Mouse (Mus musculus): ENCODE measurements around the gene Zfp865. TPM values are rescaled to one million over a fixed set of nuclear protein-coding genes. Genes with fewer than 3 reads are reported as not detected.
A peak's percentile ranks its signal among the peaks of the same experiment; 100 is the strongest.
"Not testable (repeated sequence)": the region's sequence is repeated elsewhere in the genome, so short reads cannot be mapped to it uniquely, and the experiment has no call there.

Zfp865 gene
- polyA plus RNA-seq, 1 experiment from 2014 or later: 9.0 TPM

GRCm38 (mm10) chr7:4996003-4996895 lies 23.9 kb upstream of the Zfp865 start, which contains the start of gene Zfp579:
Gene Zfp579 (minus strand): TSS chr7:4996158.
- Histone ChIP-seq H3K36me3 (peaks cover 34% of the 10 kb centered on the region), H3K9me3 (peaks cover 22% of the 10 kb centered on the region; the same call in 1 of the 2 replicates)
- 4% methylated on average over 22 of the region's 26 CpGs for WGBS

GRCm38 (mm10) chr7:4996934-4997333 lies 23.2 kb upstream of the Zfp865 start:
- Histone ChIP-seq H3K4me3 (peak overlapping the region; percentile 89), H3K4me1 (replicated peaks) (peaks cover 35% of the 10 kb centered on the region), H3K27me3 (ENCODE audit: insufficient read depth, poor library complexity, severe bottlenecking) (peaks cover 32% of the 10 kb centered on the region), H3K9me3 (peaks cover 20% of the 10 kb centered on the region; the same call in 1 of the 2 replicates), H3K27ac (0 out of 2 replicates have a peak overlapping the region, but pooled peaks have one; percentile 92), H3K36me3 (peaks cover 27% of the 10 kb centered on the region)
- DNase-seq (ENCODE audit: low spot score): no peak
- 70% methylated on average over 8 of the region's 8 CpGs for WGBS

More at GRCm38 (mm10) chr7:4996003-4996895, 23.9 kb upstream of the Zfp865 start, which contains the start of gene Zfp579:
- Histone ChIP-seq H3K27ac (peak within 1 kb of the TSS; percentile 92), H3K27me3 (ENCODE audit: insufficient read depth, poor library complexity, severe bottlenecking) (peaks cover 32% of the 10 kb centered on the region), H3K4me1 (replicated peaks) (peaks cover 35% of the 10 kb centered on the region), H3K4me3 (peak within 1 kb of the TSS; percentile 89)
- DNase-seq (ENCODE audit: low spot score): peak; percentile 95

- 79% methylated on average over 2 of the region's 2 CpGs for WGBS
- Histone ChIP-seq H3K36me3 (no peaks in the 10 kb centered on the region), H3K9me3 (peaks cover 13% of the 10 kb centered on the region; the same call in 1 of the 2 replicates), H3K4me3 (no peak overlapping the region), H3K4me1 (replicated peaks) (peaks cover 18% of the 10 kb centered on the region), H3K27me3 (ENCODE audit: insufficient read depth, poor library complexity, severe bottlenecking) (peaks cover 5% of the 10 kb centered on the region), H3K27ac (no peak overlapping the region)
- no peak for DNase-seq (ENCODE audit: low spot score)
Measured at GRCm38 (mm10) chr7:4999876-5000275, 20.3 kb upstream of the Zfp865 start.

- H3K27ac ChIP-seq; H3K27me3 ChIP-seq (ENCODE audit: insufficient read depth, poor library complexity, severe bottlenecking); H3K4me1 ChIP-seq (replicated peaks); DNase-seq (ENCODE audit: low spot score); H3K4me3 ChIP-seq: not testable (repeated sequence)
- H3K9me3 ChIP-seq: peaks cover 11% of the 10 kb centered on the region; the same call in 1 of the 2 replicates
- 71% methylated on average over 8 of the region's 8 CpGs for WGBS
- peaks cover 21% of the 10 kb centered on the region for H3K36me3 ChIP-seq
Measured at GRCm38 (mm10) chr7:5002876-5003275, 17.3 kb upstream of the Zfp865 start.

- H3K27me3 ChIP-seq (ENCODE audit: insufficient read depth, poor library complexity, severe bottlenecking): no peaks in the 10 kb centered on the region
- H3K4me1 ChIP-seq (replicated peaks): peaks cover 3% of the 10 kb centered on the region
- H3K9me3 ChIP-seq: peaks cover 17% of the 10 kb centered on the region; the same call in 1 of the 2 replicates
- H3K36me3 ChIP-seq: peaks cover 74% of the 10 kb centered on the region
- H3K4me3 ChIP-seq: 0 out of 2 replicates have a peak overlapping the region, but pooled peaks have one; percentile 4
- 96% methylated on average over 26 of the region's 26 CpGs for WGBS
- DNase-seq (ENCODE audit: low spot score): no peak
- no peak overlapping the region for H3K27ac ChIP-seq
Measured at GRCm38 (mm10) chr7:5008229-5008628, 11.9 kb upstream of the Zfp865 start.

- Histone ChIP-seq H3K36me3 (peaks cover 63% of the 10 kb centered on the region), H3K4me3 (peak overlapping the region; percentile 65), H3K4me1 (replicated peaks) (peaks cover 17% of the 10 kb centered on the region), H3K9me3 (peaks cover 14% of the 10 kb centered on the region; the same call in 1 of the 2 replicates), H3K27ac (no peak overlapping the region), H3K27me3 (ENCODE audit: insufficient read depth, poor library complexity, severe bottlenecking) (no peaks in the 10 kb centered on the region)
- WGBS: 92% methylated on average over 27 of the region's 27 CpGs
- no peak for DNase-seq (ENCODE audit: low spot score)
Measured at GRCm38 (mm10) chr7:5012681-5013513, 7.3 kb upstream of the Zfp865 start.

- no peaks in the 10 kb centered on the region for H3K27me3 ChIP-seq (ENCODE audit: insufficient read depth, poor library complexity, severe bottlenecking)
- H3K4me3 ChIP-seq: peak within 1 kb of the TSS; percentile 65
- peak; percentile 95 for DNase-seq (ENCODE audit: low spot score)
- peaks cover 4% of the 10 kb centered on the region; the same call in 1 of the 2 replicates for H3K9me3 ChIP-seq
- peaks cover 21% of the 10 kb centered on the region for H3K4me1 ChIP-seq (replicated peaks)
- H3K27ac ChIP-seq: peak within 1 kb of the TSS; percentile 97
- peaks cover 51% of the 10 kb centered on the region for H3K36me3 ChIP-seq
- under 1% methylated on average over 42 of the region's 42 CpGs for WGBS
Measured at GRCm38 (mm10) chr7:5014251-5015117, 5.7 kb upstream of the Zfp865 start, which contains the start of the genes Zfp524 and Fiz1. Gene Zfp524 (plus strand): TSS chr7:5014415. Gene Fiz1 (minus strand): TSS chr7:5014697.

GRCm38 (mm10) chr7:5015118-5016001 lies 4.8 kb upstream of the Zfp865 start, which contains the start of gene Gm44973:
Gene Gm44973 (plus strand): TSS chr7:5015496.
- Histone ChIP-seq H3K9me3 (peaks cover 4% of the 10 kb centered on the region; the same call in 1 of the 2 replicates), H3K4me3 (peak within 1 kb of the TSS; percentile 65), H3K4me1 (replicated peaks) (peaks cover 23% of the 10 kb centered on the region), H3K36me3 (peaks cover 42% of the 10 kb centered on the region), H3K27ac (peak within 1 kb of the TSS; percentile 97), H3K27me3 (ENCODE audit: insufficient read depth, poor library complexity, severe bottlenecking) (no peaks in the 10 kb centered on the region)
- DNase-seq (ENCODE audit: low spot score): peak; percentile 97
- WGBS: under 1% methylated on average over 76 of the region's 76 CpGs

GRCm38 (mm10) chr7:5016057-5016456 lies 4.1 kb upstream of the Zfp865 start:
- Histone ChIP-seq H3K36me3 (peaks cover 35% of the 10 kb centered on the region), H3K27ac (peak overlapping the region; percentile 97), H3K9me3 (peaks cover 4% of the 10 kb centered on the region; the same call in 1 of the 2 replicates), H3K4me3 (peak overlapping the region; percentile 65), H3K27me3 (ENCODE audit: insufficient read depth, poor library complexity, severe bottlenecking) (no peaks in the 10 kb centered on the region), H3K4me1 (replicated peaks) (peaks cover 26% of the 10 kb centered on the region)
- DNase-seq (ENCODE audit: low spot score): no peak
- WGBS: 62% methylated on average over 3 of the region's 3 CpGs

- 94% methylated on average over 2 of the region's 2 CpGs for WGBS
- H3K36me3 ChIP-seq: peaks cover 30% of the 10 kb centered on the region
- H3K27me3 ChIP-seq (ENCODE audit: insufficient read depth, poor library complexity, severe bottlenecking): no peaks in the 10 kb centered on the region
- H3K4me3 ChIP-seq: 0 out of 2 replicates have a peak overlapping the region, but pooled peaks have one; percentile 3
- peaks cover 4% of the 10 kb centered on the region; the same call in 1 of the 2 replicates for H3K9me3 ChIP-seq
- H3K27ac ChIP-seq: no peak overlapping the region
- H3K4me1 ChIP-seq (replicated peaks): peaks cover 34% of the 10 kb centered on the region
- no peak for DNase-seq (ENCODE audit: low spot score)
Measured at GRCm38 (mm10) chr7:5016920-5017319, 3.3 kb upstream of the Zfp865 start.

GRCm38 (mm10) chr7:5017352-5017751 lies 2.8 kb upstream of the Zfp865 start:
- H3K4me3 ChIP-seq: peak overlapping the region; percentile 3; the same call in 1 of the 2 replicates
- WGBS: 90% methylated on average over 16 of the region's 16 CpGs
- H3K27ac ChIP-seq: no peak overlapping the region
- peaks cover 4% of the 10 kb centered on the region; the same call in 1 of the 2 replicates for H3K9me3 ChIP-seq
- H3K36me3 ChIP-seq: peaks cover 30% of the 10 kb centered on the region
- H3K27me3 ChIP-seq (ENCODE audit: insufficient read depth, poor library complexity, severe bottlenecking): no peaks in the 10 kb centered on the region
- no peak for DNase-seq (ENCODE audit: low spot score)
- H3K4me1 ChIP-seq (replicated peaks): peaks cover 38% of the 10 kb centered on the region
